Mouse (Mus musculus): ENCODE results near the gene Timm17a.

DNA sequence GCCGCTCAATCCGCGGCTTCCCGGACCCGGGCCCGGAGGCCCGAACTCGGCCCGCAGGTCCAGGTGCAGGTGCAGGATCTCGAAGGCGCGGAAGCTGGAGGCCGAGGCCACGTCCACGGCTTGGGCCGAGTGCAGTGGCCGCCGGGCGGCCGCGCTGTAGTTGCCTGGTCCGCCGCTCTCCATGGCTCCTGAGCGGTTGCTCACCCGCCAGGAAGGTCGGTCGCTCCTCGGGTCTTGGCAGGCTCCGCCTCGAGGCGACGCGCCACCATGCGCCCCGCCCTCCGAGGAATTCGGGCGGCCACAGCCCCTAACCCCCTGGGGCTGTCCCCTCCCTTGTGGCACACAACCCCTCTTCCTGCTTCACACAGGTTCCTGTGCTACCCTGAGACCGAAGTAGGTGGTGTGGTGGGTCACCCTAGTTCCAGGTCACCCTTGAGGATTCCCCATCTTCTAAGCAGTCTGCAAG is 29.7 kb downstream of the Timm17a start, which contains the start of gene Rnpep:
- no peak for TF ChIP-seq GATA1 (IDR thresholded peaks at IDR 0.05; ENCODE audit: borderline replicate concordance, low read length)
- no peak for TF ChIP-seq FLI1 (IDR thresholded peaks at IDR 0.05; ENCODE audit: low read length)
